Mouse (Mus musculus) 416B (cell line): ENCODE results near the gene Snx9.

ENCODE experiments used
- DNase-seq: peaks from one replicate; pipeline ENCODE4 v3.0.0; 2011; ENCODE audit warnings: low read depth

Snx9 gene

GRCm38 (mm10) chr17:5807847-5808386 is 33.2 kb upstream of the Snx9 start:
- DNase-seq, result no peak

DNA sequence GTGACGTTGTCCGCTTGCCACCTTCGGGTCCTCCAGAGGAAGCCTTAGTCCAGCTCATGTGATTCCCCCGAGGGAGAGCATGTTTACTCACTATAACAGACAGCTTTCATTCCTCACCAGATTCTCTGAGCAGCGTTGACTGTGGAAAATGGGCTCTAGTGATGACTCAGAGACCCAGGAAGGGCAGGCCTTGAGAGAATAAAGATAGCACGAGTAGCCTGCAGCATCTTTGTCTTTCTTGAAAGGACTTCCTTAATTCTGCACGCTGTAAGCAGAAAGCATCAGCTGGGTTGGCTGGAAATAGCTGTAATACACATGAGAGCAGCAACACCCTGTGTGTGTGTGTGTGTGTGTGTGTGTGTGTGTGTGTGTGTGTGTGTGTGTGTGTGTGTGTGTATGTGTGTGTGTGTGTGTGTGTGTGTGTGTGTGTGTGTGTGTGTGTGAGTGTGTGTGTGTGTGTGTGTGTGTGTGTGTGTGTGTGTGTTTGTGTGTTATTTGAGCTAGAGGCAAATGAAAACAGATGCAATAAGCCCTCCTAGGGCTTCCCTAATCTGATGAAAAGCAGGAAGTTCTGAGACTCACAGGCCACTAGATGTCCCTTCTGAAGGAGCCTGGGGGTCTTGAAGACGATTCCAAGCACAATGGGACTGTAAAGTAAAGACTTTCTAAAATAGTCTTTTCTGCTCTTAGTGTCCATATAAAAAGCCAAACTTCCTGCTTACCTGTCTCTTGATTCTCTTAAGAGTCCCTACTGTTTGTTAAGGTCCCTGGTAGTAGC is 27.1 kb upstream of the Snx9 start:
- peak; percentile 74 for DNase-seq

GRCm38 (mm10) chr17:5814641-5814920 is 26.5 kb upstream of the Snx9 start:
- no peak for DNase-seq

- no peak for DNase-seq
Measured at GRCm38 (mm10) chr17:5817871-5818270, 23.3 kb upstream of the Snx9 start.

- DNase-seq, result no peak
Measured at GRCm38 (mm10) chr17:5819105-5819504, 22.0 kb upstream of the Snx9 start.

- DNase-seq, result no peak
Measured at GRCm38 (mm10) chr17:5819799-5820201, 21.3 kb upstream of the Snx9 start.

DNA sequence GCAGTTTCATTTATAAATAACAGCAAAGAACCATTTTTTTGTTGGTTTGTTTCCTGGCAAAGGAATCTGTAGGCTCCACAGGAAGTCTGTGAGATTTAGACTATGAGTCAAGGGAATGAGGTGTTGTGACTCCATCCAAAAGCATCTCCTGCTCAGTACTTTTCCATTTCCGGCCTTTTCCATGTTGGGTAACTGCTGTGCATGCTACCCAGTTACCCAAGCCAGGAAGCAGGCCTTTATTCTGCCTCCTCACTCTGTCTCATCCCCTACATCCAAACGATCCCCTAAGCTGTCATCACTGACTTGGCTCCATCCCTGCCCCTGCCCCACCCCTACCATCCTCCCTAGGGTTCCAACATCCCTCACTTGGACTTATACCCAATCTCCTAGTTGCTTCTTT is 18.6 kb upstream of the Snx9 start:
- DNase-seq, result no peak

GRCm38 (mm10) chr17:5823032-5823431 is 18.1 kb upstream of the Snx9 start:
- DNase-seq, result no peak

GRCm38 (mm10) chr17:5827836-5828582 is 13.1 kb upstream of the Snx9 start:
- DNase-seq, result no peak

- no peak for DNase-seq
Measured at GRCm38 (mm10) chr17:5828583-5828836, 12.6 kb upstream of the Snx9 start.

DNA sequence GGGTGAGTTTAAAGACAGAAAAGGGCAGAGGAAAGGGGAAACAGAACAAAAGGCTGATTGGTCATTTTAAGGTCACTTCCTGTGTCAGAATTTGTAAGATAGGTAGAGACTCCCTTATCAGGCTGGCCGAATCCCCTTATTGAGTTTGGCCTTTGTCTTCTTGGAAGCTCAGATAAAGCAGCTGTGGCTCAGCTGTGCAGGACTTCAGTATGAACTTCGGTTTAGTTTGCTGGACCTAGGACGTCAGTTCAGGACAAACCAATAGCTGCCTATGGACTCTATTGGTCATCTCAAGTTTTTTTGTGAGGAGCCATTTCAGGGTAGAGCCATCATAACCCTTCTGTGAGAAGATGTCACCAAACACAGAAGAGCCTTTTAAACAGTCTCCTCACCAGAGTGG is 12.2 kb upstream of the Snx9 start:
- peak; percentile 60 for DNase-seq

DNA sequence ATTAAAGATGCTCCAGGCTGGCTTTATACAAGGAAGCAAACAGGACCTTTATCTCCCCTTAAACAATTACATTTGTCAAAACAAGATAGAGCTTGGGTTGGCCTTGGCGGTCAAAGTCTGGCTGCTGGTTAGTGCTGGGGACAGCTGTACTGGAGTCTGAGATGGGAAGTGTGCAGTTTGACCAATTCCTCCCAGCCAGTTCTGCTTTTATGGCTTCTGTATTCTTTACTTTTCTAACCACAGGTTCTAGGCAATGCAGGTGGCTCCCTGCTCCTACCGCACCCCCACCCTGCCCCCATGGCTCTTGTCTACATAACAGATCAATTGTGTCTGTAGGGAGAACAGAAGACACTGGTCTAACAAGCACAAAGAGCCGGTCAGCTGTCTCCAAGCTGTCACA is 11.2 kb upstream of the Snx9 start:
- DNase-seq, result peak; percentile 90

DNA sequence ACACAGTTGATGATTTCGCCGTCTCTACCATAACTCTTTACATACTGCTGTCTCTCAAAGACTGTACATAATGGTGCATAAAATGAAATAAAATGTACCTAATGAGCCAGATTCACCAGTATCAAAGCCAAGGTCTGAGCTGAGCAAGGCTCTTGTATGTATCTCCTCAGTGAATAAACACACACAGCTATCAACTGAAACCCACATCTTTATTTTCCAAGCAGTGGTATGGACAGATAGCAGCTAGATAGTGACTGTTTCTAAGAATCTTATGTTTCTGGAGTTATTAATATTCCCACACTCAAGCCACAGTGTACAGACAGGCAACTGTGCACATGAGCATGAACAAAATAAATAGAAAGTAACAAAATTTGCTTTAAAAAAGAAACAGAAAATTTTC is 10.7 kb upstream of the Snx9 start:
- no peak for DNase-seq

DNA sequence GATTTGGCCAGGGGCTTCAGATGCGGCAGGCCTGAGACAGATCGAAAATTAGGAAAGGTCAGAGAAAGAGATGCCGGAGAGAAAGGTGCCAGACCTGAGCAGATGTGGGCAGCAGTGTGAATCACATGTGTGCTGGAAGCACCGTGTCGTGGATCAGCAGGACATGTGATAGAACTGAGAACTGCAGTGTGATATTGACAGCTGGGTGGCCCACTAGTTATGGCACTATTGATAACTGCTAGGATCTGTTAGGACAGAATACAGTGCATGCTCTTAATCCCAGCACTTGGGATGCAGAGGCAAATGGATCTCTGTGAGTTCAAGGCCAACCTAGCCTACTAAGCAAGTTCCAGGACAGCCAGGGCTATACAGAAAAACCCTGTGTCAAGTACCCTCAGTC is 10.3 kb upstream of the Snx9 start:
- DNase-seq, result no peak

- no peak for DNase-seq
Measured at GRCm38 (mm10) chr17:5831257-5831806, 9.8 kb upstream of the Snx9 start.

DNA sequence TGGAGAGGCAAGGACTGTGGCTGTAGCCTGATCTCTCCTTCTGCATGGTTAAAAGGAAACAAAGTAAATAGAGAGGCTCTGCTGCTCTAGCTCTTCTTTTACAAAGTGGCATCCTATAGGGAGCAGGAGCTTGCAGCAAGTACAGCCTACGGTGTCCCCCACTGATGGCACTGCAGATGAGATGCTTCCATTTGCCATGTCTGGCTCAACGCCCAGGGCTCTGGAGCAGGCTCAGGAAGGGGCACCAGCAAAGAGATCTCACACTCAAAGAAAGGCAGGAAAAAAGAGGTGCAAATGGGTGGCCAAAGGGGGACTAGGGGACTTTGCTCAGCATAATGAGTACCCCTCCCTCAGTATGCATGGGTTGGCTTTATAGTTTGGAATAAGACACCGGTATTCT is 7.0 kb upstream of the Snx9 start:
- no peak for DNase-seq

- DNase-seq, result no peak
Measured at GRCm38 (mm10) chr17:5834798-5835328, 6.3 kb upstream of the Snx9 start.

DNA sequence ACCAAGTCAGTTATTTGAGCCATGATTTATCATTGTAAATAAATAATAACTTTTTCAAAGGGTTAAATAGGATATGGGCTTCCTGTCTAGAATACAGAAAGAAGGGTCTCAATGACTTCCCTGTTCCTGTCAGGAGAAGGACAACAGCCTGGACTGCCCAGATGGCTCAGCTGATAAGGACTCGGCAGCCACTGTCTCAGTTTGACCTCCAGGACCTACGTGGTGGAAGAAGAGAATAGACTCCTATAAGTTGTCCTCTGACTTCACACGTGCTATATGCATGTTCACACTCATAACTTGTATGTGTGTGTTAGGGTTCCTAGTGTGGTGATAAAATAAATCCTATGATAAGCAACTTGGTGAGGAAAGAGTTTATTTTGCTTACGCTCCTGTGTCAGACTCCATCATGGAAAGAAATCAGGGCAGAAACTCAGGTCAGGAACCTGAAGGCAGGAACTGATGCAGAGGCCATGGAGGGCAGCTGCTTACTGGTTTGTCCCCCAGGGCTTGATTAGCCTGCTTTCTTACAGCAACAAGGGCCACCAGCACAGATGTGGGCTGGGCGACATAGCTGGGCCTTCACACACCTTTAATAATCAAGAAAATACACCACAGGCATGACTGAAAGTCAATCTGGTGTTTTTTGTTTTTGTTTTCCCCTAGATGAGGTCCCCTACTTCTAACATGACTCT is 1.4 kb upstream of the Snx9 start:
- DNase-seq, result peak; percentile 34

- peak; percentile 58 for DNase-seq
Measured at GRCm38 (mm10) chr17:5840550-5841127, 490 bp upstream of the Snx9 start.

- peak; percentile 50 for DNase-seq
Measured at GRCm38 (mm10) chr17:5841943-5842273, 779 bp downstream of the Snx9 start.

DNA sequence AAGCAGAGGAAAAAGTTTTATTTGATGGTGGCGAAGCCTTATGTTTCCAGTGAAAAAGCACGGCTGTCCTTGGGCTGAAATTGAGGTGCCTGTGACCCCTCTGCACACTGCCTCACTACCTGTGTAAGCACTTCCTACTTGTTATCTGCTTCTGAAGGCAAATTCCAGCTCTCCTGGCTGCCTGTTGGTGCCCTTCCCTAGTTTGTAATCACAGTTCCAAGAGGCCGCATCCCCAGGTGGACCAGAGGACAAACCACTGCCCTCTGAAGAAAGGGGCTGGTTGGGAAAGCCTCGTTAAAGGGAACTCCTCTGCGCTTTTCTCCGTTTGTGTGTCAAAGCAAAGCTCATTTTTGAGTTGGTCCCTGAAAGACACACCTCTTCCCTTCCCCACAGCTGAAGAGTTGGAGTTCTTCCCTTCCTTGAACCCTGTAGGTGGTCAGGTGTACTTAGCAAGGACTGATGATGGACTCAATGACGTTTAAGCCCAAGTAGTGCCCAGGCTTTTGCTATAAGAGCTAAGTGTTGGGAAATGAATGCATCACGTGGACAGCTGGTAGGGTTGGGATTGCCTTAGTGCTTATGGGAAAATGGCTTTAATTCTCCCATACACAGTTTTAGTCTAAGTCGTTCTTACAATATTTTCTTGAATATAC is 2.0 kb downstream of the Snx9 start:
- no peak for DNase-seq

DNA sequence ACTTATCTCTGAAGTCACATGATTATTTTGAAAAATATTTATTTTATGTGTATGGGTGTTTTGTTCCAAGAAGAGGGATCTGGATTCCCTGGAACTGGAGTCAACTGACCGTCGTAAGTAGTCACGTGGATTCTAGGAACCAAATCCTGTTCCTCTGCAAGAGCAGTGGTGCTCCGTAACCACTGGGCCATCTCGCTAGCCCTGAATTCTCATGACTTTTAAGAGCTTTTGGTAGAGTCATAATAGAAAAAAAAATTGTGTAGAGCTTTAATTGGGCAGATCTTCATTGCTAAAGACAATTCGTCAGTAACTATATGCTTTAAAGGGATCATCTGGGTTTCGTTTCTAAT is 2.5 kb downstream of the Snx9 start:
- no peak for DNase-seq
